Mouse (Mus musculus) adrenal gland, postnatal 14 days (tissue): ENCODE measurements around the gene Klk15. TPM values are rescaled to one million over a fixed set of nuclear protein-coding genes. Genes with fewer than 3 reads are reported as not detected.

Experiments used
- DNase-seq: peaks from one replicate; pipeline ENCODE4 v3.0.0; 2021; ENCODE audit warnings: mixed read lengths
- total RNA-seq: library from RNA; stranded (reverse); gene quantifications from 2 replicates; pipeline ENCODE4 v1.2.3, GENCODE M21; 2021

The Klk15 gene
- total RNA-seq, 1 experiment from 2014 or later: not detected

DNA sequence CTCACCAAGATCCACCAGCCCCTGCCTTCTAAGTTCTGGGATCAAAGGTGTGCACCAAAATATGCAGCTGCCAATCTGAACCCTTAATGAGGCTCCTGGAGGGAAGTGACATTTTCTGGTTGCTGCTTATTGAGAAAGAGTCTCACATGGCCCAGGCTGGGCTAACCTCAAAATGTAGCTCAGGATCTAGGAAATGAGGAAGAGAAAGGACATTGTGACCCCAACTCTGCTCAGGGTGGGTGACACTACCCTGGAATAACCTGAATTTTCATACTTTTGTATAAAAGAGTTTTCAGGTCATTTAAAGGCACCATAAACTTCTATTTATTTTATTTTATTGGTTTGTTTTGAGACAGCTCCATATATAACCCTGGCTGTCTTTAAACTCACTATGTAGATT is 52.1 kb downstream of the Klk15 start:
- no peak for DNase-seq

Other genes starting within 250 kb of the Klk15 start
- not detected in 2 replicates for gene Klk14, start 243.3 kb upstream of the Klk15 start, total RNA-seq
- gene Klk13, start 221.2 kb upstream of the Klk15 start, total RNA-seq: not detected in 2 replicates
- gene Klk12, start 164.8 kb upstream of the Klk15 start, total RNA-seq: not detected in 2 replicates
- gene Klk11, start 159.1 kb upstream of the Klk15 start, total RNA-seq: not detected in 2 replicates
- 0.26 TPM in 1 of 2 replicates, not detected in the other for gene Klk10, start 152.7 kb upstream of the Klk15 start, total RNA-seq
- gene Klk9, start 141.8 kb upstream of the Klk15 start, total RNA-seq: not detected in 2 replicates
- gene Klk8, start 136.2 kb upstream of the Klk15 start, total RNA-seq: 5.0 and 7.3 TPM in 2 replicates
- not detected in 2 replicates for gene Klk7, start 122.4 kb upstream of the Klk15 start, total RNA-seq
- gene Klk6, start 109.2 kb upstream of the Klk15 start, total RNA-seq: not detected in 2 replicates
- not detected in 2 replicates for gene Klk5, start 91.8 kb upstream of the Klk15 start, total RNA-seq
- gene Klk4, start 52.6 kb upstream of the Klk15 start, total RNA-seq: not detected in 2 replicates
- not detected in 2 replicates for gene Klk1b8, start 16.9 kb downstream of the Klk15 start, total RNA-seq
- gene Klk1b1, start 33.0 kb downstream of the Klk15 start, total RNA-seq: not detected in 2 replicates
- not detected in 2 replicates for gene Klk1b9, start 42.3 kb downstream of the Klk15 start, total RNA-seq
- not detected in 2 replicates for gene Klk1b11, start 62.1 kb downstream of the Klk15 start, total RNA-seq
- gene Klk1b26, start 78.4 kb downstream of the Klk15 start, total RNA-seq: not detected in 2 replicates
- not detected in 2 replicates for gene Klk1b27, start 118.5 kb downstream of the Klk15 start, total RNA-seq
- not detected in 2 replicates for gene Klk1b21, start 168.6 kb downstream of the Klk15 start, total RNA-seq
- gene Klk1b22, start 178.9 kb downstream of the Klk15 start, total RNA-seq: not detected in 2 replicates
- not detected in 2 replicates for gene Klk1b16, start 203.0 kb downstream of the Klk15 start, total RNA-seq